Mouse (Mus musculus): Measurements from ENCODE around the gene Zfp366.

Zfp366 gene

DNA sequence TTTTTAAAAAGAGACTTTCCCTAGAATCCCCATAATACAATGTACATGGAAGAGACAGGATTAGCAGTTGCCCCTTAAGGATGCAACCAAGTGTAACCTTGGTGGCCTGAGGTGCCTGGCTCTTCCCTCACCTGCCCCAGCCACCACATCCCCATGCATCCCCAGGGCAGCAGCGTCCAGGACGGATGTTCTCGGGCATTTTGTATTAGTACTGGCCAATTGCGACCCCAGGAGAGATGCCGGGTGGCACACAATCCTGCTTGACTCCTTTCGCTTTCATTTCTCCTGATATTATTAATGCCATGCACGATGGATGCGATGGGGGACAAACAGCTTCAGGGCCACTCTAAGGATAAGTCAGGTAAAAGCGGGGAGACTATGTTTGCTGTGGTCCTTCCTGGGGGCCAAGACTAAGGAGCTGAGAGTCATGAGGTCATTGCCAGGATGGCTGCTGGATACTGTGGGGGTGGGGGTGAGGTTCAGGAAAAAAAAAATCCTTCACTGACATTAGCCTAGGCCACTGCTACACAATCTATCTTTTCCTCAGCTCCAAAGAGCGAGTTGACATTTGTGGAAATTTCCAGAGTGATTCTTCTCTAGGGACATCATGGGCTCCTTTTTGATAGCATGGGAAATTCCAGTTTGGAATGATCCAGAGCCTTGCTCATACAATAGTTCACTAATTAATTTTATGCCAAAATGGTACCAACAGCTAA, 1.7 kb downstream of the Zfp366 start:
- no peak for DNase-seq (ENCODE audit: low read depth, low spot score)

DNA sequence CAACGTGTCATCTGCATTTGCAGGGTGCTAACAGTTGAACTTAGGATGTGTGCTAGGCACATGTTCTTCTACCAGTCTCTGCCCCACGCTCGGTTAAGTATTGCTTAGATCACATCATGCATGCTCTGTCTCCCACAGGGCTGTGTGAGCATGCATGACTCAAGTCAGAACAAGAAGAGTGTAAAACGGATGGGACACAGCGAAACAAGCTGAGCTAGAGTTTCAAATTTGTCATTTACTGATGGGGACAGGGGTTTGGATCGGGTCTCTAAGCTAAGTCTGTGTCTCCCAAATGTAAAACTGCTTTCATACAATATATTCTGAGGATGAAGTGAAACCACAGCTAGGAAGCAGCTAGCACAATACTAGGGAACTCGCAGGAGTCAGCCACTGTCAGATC, 2.2 kb downstream of the Zfp366 start:
- DNase-seq (ENCODE audit: low read depth, low spot score) = no peak

DNA sequence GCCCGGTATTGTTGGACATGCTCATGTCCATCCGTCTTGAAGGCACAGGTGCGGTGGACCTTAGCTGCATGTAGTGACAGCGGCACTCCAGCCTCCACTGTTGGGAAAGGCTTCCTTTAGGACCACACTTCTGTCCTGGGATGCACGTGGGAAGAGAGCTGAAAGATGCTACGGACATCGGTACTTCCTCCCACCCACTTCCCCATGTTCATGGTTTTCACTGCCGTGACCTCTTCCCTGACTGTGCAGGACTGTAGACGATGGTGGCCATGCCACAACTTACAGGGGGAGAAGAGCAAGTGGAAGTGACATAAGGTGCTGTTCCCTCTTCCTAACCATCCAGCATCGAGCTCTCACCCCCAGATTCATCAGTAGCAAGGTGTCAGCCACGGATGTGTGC, 2.8 kb downstream of the Zfp366 start:
- no peak for DNase-seq (ENCODE audit: low read depth, low spot score)

DNA sequence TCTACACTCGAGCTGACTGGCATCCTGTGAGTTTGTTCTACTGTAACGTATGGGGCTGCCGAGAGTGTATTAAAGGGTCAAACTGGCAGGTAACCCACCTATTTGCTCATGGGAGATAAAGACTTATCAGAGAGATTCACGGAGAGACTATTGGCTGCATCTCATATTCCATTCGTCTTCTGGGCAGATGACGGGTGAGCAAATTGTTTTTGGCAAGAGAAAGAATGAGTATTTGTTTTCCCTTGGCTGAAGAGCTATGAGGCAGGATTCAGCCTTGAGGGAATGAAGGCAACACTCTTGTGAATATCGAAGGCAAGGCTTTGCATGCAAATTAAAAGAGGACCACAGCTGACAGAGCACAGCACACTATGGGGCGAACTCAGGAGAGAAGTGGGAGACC, 4.0 kb downstream of the Zfp366 start:
- no peak for DNase-seq (ENCODE audit: low read depth, low spot score)

DNA sequence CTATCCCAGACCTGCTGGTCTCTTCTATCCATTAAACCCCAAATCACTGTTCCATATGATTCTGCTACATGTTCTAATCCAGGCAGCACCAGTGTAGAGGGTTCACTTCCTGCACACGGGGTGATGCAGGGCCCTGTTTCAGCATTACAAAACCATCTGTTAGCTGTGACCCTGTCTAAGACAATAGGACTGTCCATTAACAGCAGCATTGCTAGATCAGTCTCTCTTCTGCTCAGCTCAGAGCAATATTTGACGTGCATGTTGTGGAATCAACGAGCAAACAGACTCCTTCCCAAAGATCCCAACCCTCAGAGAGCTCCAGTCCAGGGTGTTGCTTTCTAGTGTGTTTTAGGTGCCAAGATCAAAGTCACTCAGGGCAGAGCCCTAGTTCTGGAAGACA, 5.0 kb downstream of the Zfp366 start:
- no peak for DNase-seq (ENCODE audit: low read depth, low spot score)

DNA sequence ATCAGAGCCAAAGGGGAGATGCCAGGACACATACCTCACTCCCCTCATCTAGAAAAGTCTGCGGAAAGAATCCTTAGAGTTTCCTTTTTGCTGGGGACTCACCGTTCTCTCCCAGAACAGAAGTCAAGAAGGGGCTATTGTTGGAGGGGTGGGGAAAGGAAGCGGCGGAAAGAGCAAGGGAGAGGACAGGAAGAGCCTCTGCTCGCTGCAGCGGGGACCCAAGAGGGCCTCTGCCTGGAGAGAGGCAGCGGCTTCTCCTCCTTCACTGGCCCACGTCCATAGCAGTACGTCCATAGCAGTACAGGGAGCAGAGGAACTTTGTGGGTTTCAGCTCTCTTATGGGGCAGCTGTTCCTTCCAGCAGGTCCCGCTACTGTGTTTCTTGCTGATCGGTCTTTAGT, 5.8 kb downstream of the Zfp366 start:
- DNase-seq (ENCODE audit: low read depth, low spot score) = no peak

DNA sequence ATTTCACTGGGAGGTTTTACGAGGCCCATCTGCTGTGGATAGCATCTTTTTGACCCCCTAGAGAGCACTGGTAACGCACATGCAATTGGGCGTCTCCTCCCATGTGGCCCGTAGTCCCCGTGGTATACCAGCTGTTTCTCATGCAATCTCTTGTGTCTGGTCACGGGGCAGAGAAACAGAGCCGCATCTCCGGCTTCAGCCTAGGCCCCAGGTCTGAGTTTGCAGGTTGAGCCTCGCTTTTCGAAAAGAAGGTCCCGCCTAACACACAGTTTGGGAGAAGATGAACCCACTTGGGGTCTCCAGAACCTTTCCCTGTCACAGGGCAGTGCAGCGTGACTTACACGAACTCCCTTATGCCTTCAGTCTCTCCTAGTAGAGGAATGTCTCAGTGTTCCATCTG, 6.4 kb downstream of the Zfp366 start:
- no peak for DNase-seq (ENCODE audit: low read depth, low spot score)

DNA sequence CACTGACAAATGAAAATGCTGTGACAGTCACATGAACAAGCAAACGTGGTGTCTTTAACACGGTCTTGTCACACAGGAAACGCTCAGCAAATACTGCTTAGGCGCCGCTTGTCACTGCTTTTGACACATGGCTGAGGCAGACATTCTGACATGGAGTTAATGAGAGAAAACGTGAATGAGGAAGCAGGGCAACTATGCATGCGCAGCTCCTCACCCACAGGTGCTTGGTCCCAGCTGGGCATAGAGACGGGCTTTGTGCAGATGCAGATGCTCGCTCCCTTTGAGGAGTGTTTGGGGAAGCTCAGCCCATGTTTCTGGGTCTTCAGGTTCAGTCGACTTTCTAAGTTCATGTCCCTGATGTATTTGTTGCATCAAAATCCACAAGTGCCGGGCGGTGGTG, 11.7 kb downstream of the Zfp366 start:
- DNase-seq (ENCODE audit: low read depth, low spot score) = no peak

DNA sequence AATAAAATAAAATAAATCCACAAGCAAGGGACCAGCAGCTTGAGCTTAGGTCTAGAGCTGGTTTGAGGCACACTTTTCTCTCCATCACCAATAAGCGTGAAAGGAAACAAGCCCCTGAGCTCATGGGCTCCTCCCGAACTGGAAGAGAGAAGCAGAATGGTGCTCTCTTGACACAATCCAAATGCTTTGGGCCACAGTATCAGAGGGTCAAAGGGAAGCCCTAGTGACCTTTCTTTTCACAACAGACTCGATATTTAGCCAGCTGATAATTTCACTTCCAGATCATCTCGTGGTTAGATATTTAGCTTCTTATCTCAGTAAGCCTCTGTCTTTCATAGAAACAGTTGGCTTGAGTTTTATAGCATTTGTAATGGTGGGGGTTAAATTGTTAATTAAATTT, 12.2 kb downstream of the Zfp366 start:
- DNase-seq (ENCODE audit: low read depth, low spot score) = no peak

DNA sequence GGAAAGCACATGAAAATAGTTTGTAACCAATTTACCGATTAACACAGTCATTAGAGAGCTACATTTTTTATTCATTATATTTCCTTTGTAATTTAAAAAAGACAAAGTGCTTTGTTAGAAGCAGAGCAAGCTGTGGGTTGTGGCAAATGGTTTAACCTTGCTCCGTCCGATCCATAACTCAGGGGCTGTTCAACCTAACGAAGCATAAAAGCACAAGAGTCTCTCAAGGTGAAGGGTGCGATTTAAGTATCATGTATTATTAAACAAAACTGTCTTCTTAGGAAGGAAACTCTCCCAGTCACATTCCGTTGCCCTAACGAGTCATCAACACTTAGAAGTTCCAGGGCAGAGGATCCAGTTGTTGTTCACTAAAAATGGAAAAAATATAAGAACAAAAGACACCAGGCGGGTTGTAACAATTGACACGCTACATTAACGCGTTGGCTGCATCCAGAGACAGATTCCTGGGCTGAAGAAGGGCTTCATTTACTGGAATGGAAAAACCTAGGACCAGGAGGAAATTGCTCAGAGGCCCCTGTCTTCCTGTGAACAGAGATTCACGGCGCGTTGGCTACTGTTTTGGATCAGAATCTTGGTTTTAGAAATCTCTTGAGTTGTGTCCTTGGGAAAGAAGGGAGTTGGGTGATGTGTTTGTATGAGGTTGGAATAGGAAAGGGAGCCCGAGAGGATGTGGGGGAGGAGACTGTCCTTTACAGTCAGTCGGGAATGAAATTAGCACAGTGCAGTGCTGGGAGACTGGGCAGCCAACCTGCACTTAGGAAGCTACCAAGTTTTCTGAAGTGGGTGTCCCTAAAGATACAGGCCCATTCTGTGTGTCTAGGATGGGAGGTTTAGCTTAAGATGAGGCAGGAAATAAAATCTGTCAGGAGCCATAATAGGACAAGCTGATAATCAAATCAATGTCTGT, 17.3 kb downstream of the Zfp366 start:
- DNase-seq (ENCODE audit: low read depth, low spot score) = no peak

DNA sequence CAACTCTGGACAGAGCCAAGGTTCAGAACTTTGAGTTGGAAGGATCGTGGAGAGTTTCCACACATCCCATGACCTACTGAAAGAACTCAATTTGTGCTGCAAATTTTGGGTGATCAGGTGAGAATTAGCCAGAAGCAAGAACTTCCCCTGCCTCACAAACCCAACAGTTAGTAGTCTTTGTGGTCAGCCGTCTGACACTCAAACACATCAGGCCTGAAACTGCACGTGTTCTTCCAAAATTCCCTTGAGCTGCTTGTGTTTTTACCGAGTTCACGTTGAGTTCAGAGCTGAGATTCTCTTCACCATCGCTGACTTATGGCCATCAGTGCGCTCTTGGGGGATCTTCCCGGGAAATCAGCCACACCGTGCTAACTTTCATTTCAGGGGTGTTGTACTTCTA, 22.6 kb downstream of the Zfp366 start:
- no peak for DNase-seq (ENCODE audit: low read depth, low spot score)

DNA sequence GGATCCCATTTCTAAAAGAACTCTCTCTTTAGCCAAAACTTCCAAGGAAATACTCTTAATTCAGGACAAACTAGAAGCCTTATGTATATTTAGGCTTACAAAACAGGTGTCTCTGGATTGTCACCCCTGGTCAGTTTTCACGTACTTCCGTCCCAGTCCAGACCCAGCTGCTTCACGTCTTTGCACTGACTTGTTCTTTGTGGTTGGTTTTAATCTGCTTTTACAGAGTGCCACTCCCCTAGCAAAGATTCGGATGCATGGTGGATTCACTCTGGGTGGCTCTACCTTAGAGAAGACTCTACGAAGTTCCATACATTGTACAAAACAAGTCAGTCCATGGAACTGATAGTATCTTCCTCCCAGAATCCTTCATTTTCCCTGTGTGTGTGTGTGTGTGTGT, 25.2 kb downstream of the Zfp366 start:
- no peak for DNase-seq (ENCODE audit: low read depth, low spot score)

DNA sequence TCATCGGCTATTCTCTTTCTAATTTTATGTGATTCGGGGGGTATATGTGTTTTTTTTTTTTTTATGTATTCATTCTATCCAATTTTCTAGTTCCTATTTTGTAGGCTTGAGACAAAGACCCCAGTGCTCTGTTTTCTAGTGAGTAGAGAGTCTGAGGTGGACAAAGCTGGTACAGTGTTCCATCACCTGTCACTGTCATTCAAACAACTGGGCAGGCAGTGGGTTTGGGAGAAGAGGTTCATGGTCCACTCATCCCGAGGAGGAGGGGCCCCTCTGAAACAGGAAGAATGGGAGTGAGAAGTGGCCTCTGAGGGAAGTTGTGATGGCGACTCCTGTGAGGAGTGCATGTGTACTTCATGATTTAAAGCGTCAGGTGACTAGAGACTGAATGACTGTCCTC, 26.2 kb downstream of the Zfp366 start:
- no peak for DNase-seq (ENCODE audit: low read depth, low spot score)

DNA sequence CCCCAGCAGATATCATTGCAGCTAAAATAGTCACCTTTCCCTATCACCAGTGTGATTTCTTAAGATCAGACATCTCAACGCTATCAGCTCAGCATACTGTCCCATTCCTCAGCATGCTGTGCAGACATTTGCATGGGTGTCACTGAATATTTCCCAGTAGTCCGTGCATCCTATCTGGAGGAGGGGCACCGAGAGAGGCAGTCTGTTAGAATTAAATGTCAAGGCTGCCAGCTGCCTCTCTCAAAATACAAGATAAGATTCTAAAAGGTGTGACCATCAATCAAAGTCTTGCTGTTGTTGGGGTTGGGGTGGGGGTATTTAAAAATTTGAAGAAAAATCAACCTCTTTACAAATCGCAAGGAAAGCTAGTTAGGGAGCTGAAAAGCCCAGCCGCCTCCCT, 28.4 kb downstream of the Zfp366 start:
- DNase-seq (ENCODE audit: low read depth, low spot score) = no peak

DNA sequence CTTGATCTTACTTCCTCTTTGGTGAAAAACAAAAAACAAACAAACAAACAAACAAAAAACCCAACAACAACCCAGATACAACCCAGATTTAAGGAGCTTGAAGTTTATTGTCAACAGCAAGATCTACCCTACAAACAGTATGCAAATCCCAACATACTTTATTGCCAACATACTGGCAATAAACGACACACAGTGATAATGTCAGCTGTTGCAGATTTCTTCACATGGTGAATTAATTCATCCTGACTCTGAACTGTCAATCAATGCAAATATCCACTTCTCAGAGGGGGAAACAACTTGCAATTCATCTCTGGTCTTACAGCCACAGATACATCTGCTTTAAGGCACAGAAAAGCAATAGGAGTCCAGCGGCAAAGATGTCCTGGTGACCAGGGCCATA, 31.4 kb downstream of the Zfp366 start:
- no peak for DNase-seq (ENCODE audit: low read depth, low spot score)

DNA sequence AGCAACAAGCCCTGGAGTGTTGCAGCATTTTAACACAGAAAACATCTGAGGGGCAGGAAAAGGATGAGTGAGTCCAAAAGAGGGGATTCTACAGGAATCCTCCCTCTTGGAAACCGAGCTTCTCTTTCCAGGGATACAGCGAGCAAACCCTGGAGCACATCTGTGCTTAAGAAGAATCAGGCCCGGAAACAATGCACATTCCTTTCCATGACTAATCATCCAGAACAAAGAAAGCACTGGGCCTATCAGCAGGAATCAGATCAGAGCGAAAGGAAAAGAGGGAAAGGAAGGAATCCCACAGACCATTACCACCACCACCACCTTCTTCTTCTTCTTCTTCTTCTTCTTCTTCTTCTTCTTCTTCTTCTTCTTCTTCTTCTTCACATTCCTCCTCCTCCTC, 33.4 kb downstream of the Zfp366 start:
- DNase-seq (ENCODE audit: low read depth, low spot score) = peak; percentile 51

DNA sequence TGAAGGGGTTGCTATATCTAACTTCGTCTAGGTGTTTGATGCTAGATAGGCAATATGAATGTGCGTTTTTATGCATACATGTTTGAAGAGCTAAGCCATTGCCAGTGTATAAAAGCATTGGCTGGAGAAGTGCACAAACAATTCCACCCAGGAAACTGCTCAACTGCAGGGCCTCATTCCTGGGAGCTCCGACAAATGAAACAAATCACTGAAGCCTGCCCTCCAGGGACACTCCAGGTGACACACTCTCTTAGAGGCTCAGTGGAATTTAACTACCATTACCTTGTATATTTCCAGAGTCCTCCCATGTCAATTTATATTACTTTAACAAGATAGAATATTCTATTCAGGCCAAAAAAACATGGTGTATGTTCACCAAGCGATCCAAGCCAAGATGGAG, 35.0 kb downstream of the Zfp366 start:
- DNase-seq (ENCODE audit: low read depth, low spot score) = no peak

DNA sequence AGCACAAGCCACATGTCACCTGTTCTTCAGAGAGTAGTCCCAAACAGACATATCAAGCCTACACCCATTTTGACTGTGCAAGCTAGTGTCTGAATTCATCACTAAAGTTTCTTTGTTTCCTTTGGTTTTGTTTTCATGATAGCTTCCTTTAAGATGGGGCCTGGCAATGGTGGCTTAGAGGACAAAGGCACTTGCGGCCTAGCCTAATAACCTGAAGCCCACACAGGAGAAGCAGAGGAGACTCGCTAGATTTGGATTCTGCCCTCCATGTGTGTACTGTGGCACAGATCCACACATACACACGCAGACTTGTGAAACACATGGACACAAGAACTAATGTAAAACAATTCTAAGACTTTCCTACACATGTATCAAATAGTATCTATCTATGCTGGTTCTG, 37.4 kb downstream of the Zfp366 start:
- DNase-seq (ENCODE audit: low read depth, low spot score) = no peak

DNA sequence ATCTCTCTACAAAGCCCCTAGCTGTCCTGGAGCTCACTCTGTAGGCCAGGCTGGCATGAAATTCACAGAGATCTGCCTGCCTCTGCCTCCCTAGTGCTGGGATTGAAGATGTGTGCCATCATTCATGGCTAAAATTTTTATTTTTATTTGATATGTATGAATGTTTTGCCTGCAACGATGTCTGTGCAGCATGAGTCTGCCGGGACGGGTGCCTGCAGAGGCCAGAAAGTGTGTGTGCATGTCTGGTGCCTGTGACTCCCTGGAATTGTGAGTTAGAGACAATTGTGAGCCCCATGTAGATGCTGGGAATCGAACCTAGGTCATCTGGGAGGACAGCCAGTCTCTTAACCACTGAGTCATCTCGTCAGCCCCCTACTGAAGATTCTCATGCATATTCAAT, 37.9 kb downstream of the Zfp366 start:
- no peak for DNase-seq (ENCODE audit: low read depth, low spot score)

DNA sequence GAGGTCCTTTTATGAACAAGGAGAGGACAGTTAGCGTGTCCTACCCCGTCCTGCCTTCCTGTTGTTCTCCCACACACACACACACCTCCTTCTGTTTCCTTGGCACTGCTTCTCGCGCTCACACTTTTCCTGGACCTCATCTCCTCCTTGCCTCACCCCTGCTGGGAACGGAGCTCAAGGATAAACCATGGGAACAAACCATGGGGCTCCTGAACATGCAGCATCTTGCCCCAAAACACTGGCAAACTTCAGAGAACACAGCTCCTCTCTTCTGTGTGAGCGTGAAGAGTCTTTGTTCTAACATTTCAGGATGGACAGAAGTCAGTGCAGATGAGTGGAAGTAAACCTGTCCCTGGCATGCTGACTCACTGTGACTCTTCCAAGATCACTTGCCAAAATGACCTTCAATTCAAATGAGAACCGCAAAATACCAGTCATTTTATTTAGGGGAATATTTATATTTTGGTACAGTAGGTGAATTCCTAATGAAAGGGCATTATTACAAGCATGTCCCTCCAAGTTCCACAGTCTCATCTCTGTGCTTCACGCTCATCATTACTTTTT, 38.8 kb downstream of the Zfp366 start:
- DNase-seq (ENCODE audit: low read depth, low spot score) = no peak

DNA sequence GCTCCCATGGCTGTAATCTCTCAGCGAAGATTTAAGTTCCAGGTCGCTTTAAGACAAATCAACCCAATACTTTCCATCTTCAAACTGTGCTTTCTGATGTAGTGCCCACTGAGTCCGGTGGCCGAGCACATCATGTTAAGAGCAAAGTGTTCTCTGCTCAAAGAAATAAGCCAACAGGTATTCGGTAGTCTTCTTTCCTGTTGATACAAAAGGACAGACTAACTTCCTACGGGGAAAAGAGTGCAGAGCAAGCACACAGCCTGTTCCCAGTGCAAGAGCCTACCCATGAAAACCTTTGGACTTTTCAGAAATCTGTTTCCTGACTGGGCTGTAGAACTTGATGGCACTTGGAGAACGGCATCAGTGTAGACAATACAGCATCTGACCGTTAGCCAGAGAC, 39.3 kb downstream of the Zfp366 start:
- no peak for DNase-seq (ENCODE audit: low read depth, low spot score)

DNA sequence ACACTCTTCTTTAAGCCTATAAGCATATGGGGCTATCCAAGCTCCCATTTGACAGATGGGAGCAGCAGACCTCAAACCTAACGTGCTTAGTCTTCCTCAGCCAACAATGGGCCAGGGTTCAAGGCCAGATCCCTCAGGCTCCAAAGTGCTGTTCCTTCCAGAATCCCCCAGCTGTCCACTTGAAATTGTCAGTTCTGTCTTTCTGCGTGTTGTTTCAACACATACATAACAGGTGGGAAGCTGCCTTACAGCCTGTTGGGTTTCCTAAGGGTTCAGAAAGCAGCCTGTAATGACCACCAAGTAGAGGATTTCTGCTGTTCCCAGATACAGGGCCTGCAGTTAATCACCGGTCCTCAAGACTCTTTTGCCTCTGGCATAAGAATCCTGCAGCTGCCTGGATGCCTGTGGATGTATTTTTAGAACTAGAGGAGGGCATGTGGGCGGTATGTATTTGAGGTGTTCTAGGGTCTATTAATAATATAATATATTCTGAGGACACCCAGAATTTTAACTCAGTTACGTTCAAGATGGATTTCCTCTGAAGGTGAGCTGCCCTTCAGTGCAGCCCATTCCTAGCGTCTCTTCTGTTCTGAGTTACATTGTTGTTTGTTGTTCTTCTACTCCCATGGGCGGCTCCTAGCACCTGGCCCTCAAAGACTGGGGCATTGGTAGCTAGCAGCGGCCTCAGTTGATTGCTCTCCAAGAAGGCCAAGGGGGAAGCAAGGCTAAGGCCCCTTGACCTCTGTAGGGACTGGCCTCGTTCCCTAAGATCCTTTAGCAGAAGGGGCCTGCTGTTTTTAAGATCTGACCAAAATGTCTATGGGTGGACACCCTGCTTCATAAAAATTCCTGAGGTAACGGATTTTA, 41.0 kb downstream of the Zfp366 start:
- DNase-seq (ENCODE audit: low read depth, low spot score) = no peak

Measured in mesoderm, embryonic 11.5 days (tissue).